In genomic region chr9:25751138-25751537, GRCm38 (mm10) we compare ENCODE assay signal across 9 mouse cellular contexts.
"Had no signal": no experiment of that assay in that cellular context is flagged by ENCODE, and none has a peak within 500 bp of the region (broad histone marks: within the 10 kb centered on the region; RNA-seq: fewer than 3 reads in every experiment).

No protein-coding gene starts in this region.

- DNase-seq: lung, adult 18-20 months; lung, embryonic 14.5 days; lung, postnatal 10 days; lung, postnatal 4 days; right cerebral cortex, postnatal 14 days; thymus, adult 18-20 months; thymus, postnatal 14 days; thymus, postnatal 36 days had no signal

- ATAC-seq: midbrain, embryonic 15.5 days had no signal
